Mouse (Mus musculus) gastrocnemius, postnatal 14 days (tissue): ENCODE data around the gene Oosp1. TPM values are rescaled to one million over a fixed set of nuclear protein-coding genes. Genes with fewer than 3 reads are reported as not detected.

Experiments
- DNase-seq: peaks from one replicate; pipeline ENCODE4 v3.0.0; 2021; ENCODE audit warnings: mixed read lengths
- intact Hi-C: fragments of 180-260 bp; cut with DNase I; formaldehyde crosslinking; loops from one replicate; pipeline ENCODE4 v1.15.1; 2025; ENCODE audit warnings: low total_unique reads
- total RNA-seq, 2 experiments: library from RNA; stranded (reverse); gene quantifications; 2 replicates each; pipeline ENCODE4 v1.2.3; 2021

Oosp1 gene
- total RNA-seq, 2 experiments from 2014 or later = not detected

DNA sequence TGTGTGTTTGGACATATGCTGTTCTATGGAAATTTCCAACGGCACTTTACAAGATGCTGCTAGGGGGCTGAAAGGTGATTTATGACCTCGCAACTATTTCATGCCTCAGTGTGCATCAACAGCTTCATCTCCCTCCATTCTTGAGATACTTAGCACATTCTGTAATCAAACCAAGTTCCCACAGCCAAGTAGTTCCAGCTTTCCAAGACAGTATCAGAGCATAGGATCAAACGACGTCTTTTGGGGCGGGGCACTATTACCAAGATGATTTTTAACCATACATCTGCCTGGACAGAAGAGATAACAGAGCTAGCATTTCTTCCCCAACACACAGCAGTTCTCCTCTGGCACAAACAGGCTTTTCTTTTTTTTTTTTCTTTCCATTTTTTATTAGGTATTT, 65.7 kb downstream of the Oosp1 start:
- no peak for DNase-seq
- intact Hi-C loops = no loop called here

DNA sequence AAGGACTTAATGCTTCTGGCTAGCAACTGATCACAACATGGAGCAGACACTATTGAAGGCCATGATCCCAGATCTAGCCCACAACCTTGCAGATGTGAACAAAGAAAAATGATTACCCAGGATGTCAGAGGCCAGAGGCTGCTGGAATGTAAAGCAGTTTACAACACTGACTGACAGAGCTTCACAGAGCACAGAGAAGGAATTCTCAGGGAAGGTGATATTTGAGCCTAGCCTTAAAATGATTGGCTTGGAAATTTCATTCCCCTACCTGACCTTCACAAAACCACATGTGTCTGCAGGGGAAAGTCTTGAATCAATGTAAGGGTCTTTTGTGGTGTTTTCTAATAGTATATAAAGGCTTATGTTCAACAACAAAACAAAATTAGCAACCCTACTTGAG, 66.2 kb downstream of the Oosp1 start:
- intact Hi-C loops = no loop called here
- DNase-seq = no peak

DNA sequence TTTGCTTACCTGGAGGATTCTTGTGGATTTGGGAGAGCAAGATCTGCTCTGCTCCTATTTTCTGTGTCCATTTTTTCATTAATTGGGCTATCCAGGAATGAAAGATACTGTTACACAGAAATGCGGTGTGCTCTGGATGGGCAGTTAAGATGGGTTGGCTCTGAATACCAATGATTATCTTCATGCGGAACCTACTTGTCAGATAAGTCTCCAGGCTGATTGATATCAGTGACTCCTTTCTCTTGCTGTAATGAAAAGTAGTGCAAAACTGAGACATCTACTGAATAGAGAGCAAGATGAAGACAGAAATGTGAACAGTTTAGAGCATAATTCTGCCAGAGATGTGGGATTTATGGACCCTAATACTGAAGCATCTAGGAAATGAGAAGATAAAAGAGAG, 67.4 kb downstream of the Oosp1 start, which contains the start of gene Ms4a2:
Gene Ms4a2, minus strand, starts transcription at position 169 of the 400 bp plus-strand sequence.
- intact Hi-C loops = no loop called here
- DNase-seq = no peak

DNA sequence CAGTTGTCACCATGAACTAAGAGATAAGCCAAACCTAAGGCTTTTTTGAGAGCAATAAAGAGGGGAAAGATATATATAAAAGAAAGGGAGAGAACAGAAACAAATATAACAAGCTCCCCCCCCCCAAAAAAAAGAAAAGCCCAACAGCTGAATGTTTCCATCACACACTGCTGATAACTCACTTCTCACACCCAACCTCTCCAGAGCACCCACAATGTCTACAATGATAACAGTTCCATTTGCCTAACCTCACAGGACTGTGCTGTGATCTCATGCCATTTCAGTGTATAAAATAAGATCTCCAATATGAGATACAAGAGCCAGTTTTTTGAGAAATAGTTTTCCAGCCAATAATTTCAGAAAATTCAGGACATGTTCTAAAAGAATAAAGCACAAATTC, 73.0 kb downstream of the Oosp1 start:
- DNase-seq = no peak
- intact Hi-C loops = no loop called here

Other genes starting within 250 kb of the Oosp1 start
- gene Ms4a4b, start 247.6 kb downstream of the Oosp1 start, total RNA-seq = under 1 TPM in 1 of 2 experiments, not detected in 1; 0.20 TPM
- 1 to 10 TPM; 3.9 to 6.8 TPM for gene Ms4a6c, start 221.8 kb downstream of the Oosp1 start, total RNA-seq
- gene Gm8369, start 205.2 kb downstream of the Oosp1 start, total RNA-seq = under 1 TPM in 1 of 2 experiments, not detected in 1; 0.29 TPM
- gene Ms4a6b, start 174.6 kb downstream of the Oosp1 start, total RNA-seq = 1 to 10 TPM; 1.6 to 5.5 TPM
- gene Ms4a4d, start 154.3 kb downstream of the Oosp1 start, total RNA-seq = 1 to 10 TPM; 4.7 to 5.3 TPM
- gene Ms4a6d, start 86.3 kb downstream of the Oosp1 start, total RNA-seq = 1 to 10 TPM; 1.5 to 2.3 TPM
- gene Ms4a2, start 67.4 kb downstream of the Oosp1 start, total RNA-seq = under 1 TPM; 0.27 to 0.29 TPM
- gene Ms4a3, start 50.3 kb downstream of the Oosp1 start, total RNA-seq = not detected
- gene Oosp2, start 30.6 kb downstream of the Oosp1 start, total RNA-seq = not detected
- not detected for gene Oosp3, start 5.9 kb upstream of the Oosp1 start, total RNA-seq
- gene Gif, start 56.4 kb upstream of the Oosp1 start, total RNA-seq = not detected
- 10 to 100 TPM; 48.9 to 53.2 TPM for gene Mrpl16, start 79.2 kb upstream of the Oosp1 start, total RNA-seq
- 1 to 10 TPM; 1.6 to 3.0 TPM for gene Stx3, start 128.3 kb upstream of the Oosp1 start, total RNA-seq
- gene Olfr1417, start 148.1 kb upstream of the Oosp1 start, total RNA-seq = not detected
- not detected for gene Olfr1418, start 169.9 kb upstream of the Oosp1 start, total RNA-seq
- gene Olfr1419, start 184.0 kb upstream of the Oosp1 start, total RNA-seq = not detected
- not detected for gene Olfr1420, start 195.4 kb upstream of the Oosp1 start, total RNA-seq
- gene Patl1, start 221.2 kb upstream of the Oosp1 start, total RNA-seq = 10 to 100 TPM; 21.0 to 22.8 TPM